Mouse (Mus musculus) erythroblast, embryonic 14.5 days (primary cell): ENCODE measurements at regions not wholly inside any gene's neighbourhood (a gene's known extent, or its start where the extent isn't known, plus 50 kb on each side); places are given as distances from the start of the nearest gene placed in this dataset.

Experiments
- GATA1 ChIP-seq: IDR thresholded peaks from 2 replicates; pipeline ENCODE4 v1.6.1; 2012; ENCODE audit warnings: low read length, inconsistent platforms, mixed read lengths
- TAL1 ChIP-seq: IDR thresholded peaks from 3 replicates; pipeline ENCODE4 v1.6.1; 2012; ENCODE audit warnings: low read length, inconsistent platforms, mixed read lengths

DNA sequence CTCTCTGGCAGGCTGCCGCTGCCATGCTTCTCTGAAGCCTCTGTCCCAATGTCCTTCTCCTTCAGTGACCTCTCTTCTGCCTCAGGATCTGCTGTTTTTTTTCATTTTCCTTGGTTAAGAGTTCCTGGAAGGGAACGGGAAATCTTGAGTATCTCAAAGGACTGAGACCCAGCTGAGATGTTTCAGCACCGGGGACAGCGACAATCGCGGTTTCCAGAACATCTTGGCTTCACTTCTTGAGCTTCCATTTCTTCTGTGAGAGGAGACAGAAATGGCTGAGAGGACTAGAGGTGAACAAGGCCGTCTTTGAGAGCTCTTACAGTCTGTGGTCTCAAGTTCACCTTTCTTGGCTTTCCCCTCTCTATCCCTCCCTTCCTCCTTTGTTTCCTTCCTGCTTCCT lies 136.6 kb upstream of the Lhx1 start:
- TF ChIP-seq TAL1 (no peak), GATA1 (no peak)
